Mouse (Mus musculus) erythroblast, embryonic 14.5 days (primary cell): ENCODE data around the gene Tcf7l1.

ENCODE experiments used
- GATA1 ChIP-seq: IDR thresholded peaks from 2 replicates; pipeline ENCODE4 v1.6.1; 2012; ENCODE audit warnings: low read length, inconsistent platforms, mixed read lengths
- TAL1 ChIP-seq: IDR thresholded peaks from 3 replicates; pipeline ENCODE4 v1.6.1; 2012; ENCODE audit warnings: low read length, inconsistent platforms, mixed read lengths

DNA sequence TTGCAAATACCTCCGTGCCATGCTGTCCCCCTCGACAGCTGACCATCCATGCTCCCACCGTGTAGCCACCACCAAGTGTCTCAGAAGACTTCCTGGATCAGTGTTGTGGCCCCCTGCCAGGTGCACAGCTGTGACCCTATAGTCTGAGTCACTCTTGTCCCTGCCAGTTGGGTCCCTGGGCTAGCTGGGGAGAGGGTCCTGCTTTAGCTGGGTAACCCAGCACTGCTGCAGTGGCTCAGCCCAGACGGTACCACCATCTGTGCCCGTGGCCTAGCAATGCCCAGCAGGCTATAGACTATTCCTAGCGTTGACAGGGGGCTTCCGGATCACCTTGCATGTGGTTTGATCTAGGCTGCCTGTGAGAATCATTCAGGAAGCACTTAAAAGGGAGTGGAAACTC, 21.2 kb upstream of the Tcf7l1 start:
- TF ChIP-seq GATA1 (no peak), TAL1 (no peak)
